ENCODE assay signal across 20 mouse cellular contexts in genomic region chr12:21141691-21142300, GRCm38 (mm10).
DNase-seq lines count a peak whose midpoint lies in the region; ATAC-seq lines count a peak whose summit lies in the region.
"Had no signal": no experiment of that assay in that cellular context is flagged by ENCODE, and none has a peak within 500 bp of the region (broad histone marks: within the 10 kb centered on the region; RNA-seq: fewer than 3 reads in every experiment).

No protein-coding gene starts in this region.

- H3K27me3 ChIP-seq in liver, embryonic 15.5 days: no peaks in the 10 kb centered on the region
- H3K27me3 ChIP-seq: embryonic facial prominence, embryonic 12.5 days; forebrain, embryonic 13.5 days; heart, embryonic 12.5 days; hindbrain, embryonic 13.5 days; intestine, embryonic 15.5 days; kidney, embryonic 15.5 days; limb, embryonic 13.5 days had no signal

- no peaks in the 10 kb centered on the region for H3K9me3 ChIP-seq in liver, embryonic 15.5 days (replicated peaks)
- H3K9me3 ChIP-seq: embryonic facial prominence, embryonic 12.5 days; forebrain, embryonic 13.5 days; heart, embryonic 12.5 days; hindbrain, embryonic 13.5 days; intestine, embryonic 15.5 days; kidney, embryonic 15.5 days; limb, embryonic 13.5 days had no signal

- ATAC-seq in cerebellum, adult (ENCODE audit: insufficient number of reproducible peaks, low FRiP score, low TSS enrichment): peak; percentile 69
- no peak for ATAC-seq in liver, embryonic 15.5 days (ENCODE audit: insufficient read depth)
- ATAC-seq: forebrain, embryonic 13.5 days had no signal

- DNase-seq in cerebellum, postnatal 4 days (ENCODE audit: low spot score in 2 of 2): no peak
- DNase-seq in liver: no peak
- DNase-seq in cerebellum, adult 9-11 months: peak; percentile 88
- no peak for DNase-seq in right cerebral cortex, postnatal 25 days
- no peak for DNase-seq in thymus, postnatal 36 days
- no peak for DNase-seq in right cerebral cortex, adult 2 months (ENCODE audit: low spot score in 2 of 2)
- DNase-seq: adrenal gland, adult 2 months; kidney, postnatal 4 days; lung, adult 2 months had no signal

- 66% methylated on average over 5 of the region's 5 CpGs for WGBS in liver, embryonic 15.5 days (ENCODE audit: insufficient replicate concordance)

- no peak overlapping the region for H3K4me3 ChIP-seq in liver, embryonic 15.5 days (replicated peaks)
- H3K4me3 ChIP-seq: embryonic facial prominence, embryonic 12.5 days; erythroblast, embryonic 14.5 days; forebrain, embryonic 13.5 days; heart, embryonic 12.5 days; hindbrain, embryonic 13.5 days; intestine, embryonic 15.5 days; kidney, embryonic 15.5 days; limb, embryonic 13.5 days had no signal

- H3K4me1 ChIP-seq in liver, embryonic 15.5 days (replicated peaks): peaks cover 43% of the 10 kb centered on the region

- H3K27ac ChIP-seq in liver, embryonic 15.5 days (replicated peaks): 0 out of 2 replicates have a peak overlapping the region, but pooled peaks have one; percentile 7
- H3K27ac ChIP-seq: embryonic facial prominence, embryonic 12.5 days; forebrain, embryonic 13.5 days; hindbrain, embryonic 13.5 days; intestine, embryonic 15.5 days; kidney, embryonic 15.5 days; limb, embryonic 13.5 days; stomach, postnatal 0 days had no signal

- H3K36me3 ChIP-seq in liver, embryonic 15.5 days (replicated peaks): no peaks in the 10 kb centered on the region
- H3K36me3 ChIP-seq: embryonic facial prominence, embryonic 12.5 days; heart, embryonic 12.5 days; intestine, embryonic 15.5 days; kidney, embryonic 15.5 days had no signal

- H3K9ac ChIP-seq in liver, embryonic 15.5 days: no peak overlapping the region
- H3K9ac ChIP-seq: embryonic facial prominence, embryonic 12.5 days; forebrain, embryonic 13.5 days; heart, embryonic 12.5 days; hindbrain, embryonic 13.5 days; intestine, embryonic 15.5 days; kidney, embryonic 15.5 days; limb, embryonic 13.5 days had no signal

- no peak overlapping the region for H3K4me2 ChIP-seq in liver, embryonic 15.5 days
- H3K4me2 ChIP-seq: embryonic facial prominence, embryonic 12.5 days; forebrain, embryonic 13.5 days; heart, embryonic 12.5 days; hindbrain, embryonic 13.5 days; intestine, embryonic 15.5 days; kidney, embryonic 15.5 days; limb, embryonic 13.5 days had no signal
